Mouse (Mus musculus) natural killer cell, adult 2 months (primary cell): ENCODE measurements around the gene Kctd18.

Source experiments
- DNase-seq, 2 experiments: peaks; one replicate each; pipeline ENCODE4 v3.0.0; 2022; ENCODE audit warnings: low spot score in 2 of 2

The Kctd18 gene

GRCm38 (mm10) chr1:57989052-57989600 lies 29.6 kb downstream of the Kctd18 start:
- DNase-seq, result no peak

GRCm38 (mm10) chr1:57976860-57977259 lies 41.9 kb downstream of the Kctd18 start:
- DNase-seq, result no peak

GRCm38 (mm10) chr1:57971588-57971987 lies 47.2 kb downstream of the Kctd18 start:
- DNase-seq, result no peak

GRCm38 (mm10) chr1:57969327-57970271 lies 49.2 kb downstream of the Kctd18 start:
- DNase-seq, result peak; percentile 88 to 91

GRCm38 (mm10) chr1:57955774-57956173 lies 63.0 kb downstream of the Kctd18 start:
- no peak for DNase-seq

- no peak for DNase-seq
These were observed 64.4 kb downstream of the Kctd18 start for GRCm38 (mm10) chr1:57954376-57954765.

- DNase-seq, result no peak
These were observed 65.0 kb downstream of the Kctd18 start for GRCm38 (mm10) chr1:57953586-57954375.

GRCm38 (mm10) chr1:57952509-57952908 lies 66.2 kb downstream of the Kctd18 start:
- no peak for DNase-seq

GRCm38 (mm10) chr1:57949716-57950115 lies 69.0 kb downstream of the Kctd18 start:
- DNase-seq, result no peak

- DNase-seq, result no peak
These were observed 69.6 kb downstream of the Kctd18 start for GRCm38 (mm10) chr1:57949195-57949594.

- no peak for DNase-seq
These were observed 71.0 kb downstream of the Kctd18 start for GRCm38 (mm10) chr1:57947552-57948347.

- DNase-seq, result no peak
These were observed 76.5 kb downstream of the Kctd18 start for GRCm38 (mm10) chr1:57942215-57942614.

GRCm38 (mm10) chr1:57941734-57942133 lies 77.0 kb downstream of the Kctd18 start:
- no peak for DNase-seq

- DNase-seq, result no peak
These were observed 77.7 kb downstream of the Kctd18 start for GRCm38 (mm10) chr1:57941095-57941494.

- no peak for DNase-seq
These were observed 78.1 kb downstream of the Kctd18 start for GRCm38 (mm10) chr1:57940691-57941090.

- DNase-seq, result no peak
These were observed 84.5 kb downstream of the Kctd18 start for GRCm38 (mm10) chr1:57934287-57934686.

- no peak for DNase-seq
These were observed 100.2 kb downstream of the Kctd18 start for GRCm38 (mm10) chr1:57918567-57918966.

GRCm38 (mm10) chr1:57917342-57917741 lies 101.4 kb downstream of the Kctd18 start:
- no peak for DNase-seq

- DNase-seq, result no peak
These were observed 107.2 kb downstream of the Kctd18 start for GRCm38 (mm10) chr1:57911561-57911960.

- no peak for DNase-seq
These were observed 112.4 kb downstream of the Kctd18 start for GRCm38 (mm10) chr1:57906312-57906711.

- no peak for DNase-seq
These were observed 112.8 kb downstream of the Kctd18 start for GRCm38 (mm10) chr1:57905912-57906311.
